Mouse (Mus musculus): Measurements from ENCODE around the gene Myo1b.

DNA sequence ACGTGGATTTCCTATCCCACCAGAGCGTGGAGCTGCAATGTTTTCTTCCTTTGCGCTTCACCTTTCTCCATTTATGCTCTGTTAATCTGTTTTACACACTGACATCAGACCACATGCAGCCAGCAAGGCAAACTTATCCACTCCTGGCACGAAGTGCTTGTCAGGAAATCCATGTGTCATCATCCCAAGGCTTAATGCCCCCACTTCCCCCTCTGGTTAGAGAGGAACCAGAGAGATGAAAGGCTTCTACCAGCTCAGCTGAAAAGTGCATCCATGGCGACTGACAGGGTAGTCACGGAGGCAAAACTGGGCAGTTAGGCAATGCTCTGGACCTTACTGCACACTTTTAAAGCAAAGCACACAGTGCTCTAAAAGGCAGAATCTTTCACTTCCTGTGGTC lies 126.6 kb downstream of the Myo1b start:
- TF ChIP-seq POLR2A (IDR thresholded peaks at IDR 0.05; ENCODE audit: low read depth, low read length) (no peak), HCFC1 (IDR thresholded peaks at IDR 0.05; ENCODE audit: low read depth, low read length) (no peak), CTCF (conservative IDR thresholded peaks at IDR 0.05 in 1 of 2, IDR thresholded peaks at IDR 0.05 in 1 of 2; ENCODE audit: low read depth in 2 of 2, low read length in 2 of 2) (no peak), E2F4 (IDR thresholded peaks at IDR 0.05; ENCODE audit: insufficient replicate concordance, low read depth, low read length) (no peak), GABPA (IDR thresholded peaks at IDR 0.05; ENCODE audit: insufficient replicate concordance, low read depth, low read length) (no peak)

Measured in CH12.LX (cell line).